Mouse (Mus musculus): ENCODE results near the gene Il27ra. TPM values are rescaled to one million over a fixed set of nuclear protein-coding genes. Genes with fewer than 3 reads are reported as not detected.
A peak's percentile ranks its signal among the peaks of the same experiment; 100 is the strongest.

Il27ra gene
- polyA plus RNA-seq, 2 experiments: 0.32 to 0.70 TPM

DNA sequence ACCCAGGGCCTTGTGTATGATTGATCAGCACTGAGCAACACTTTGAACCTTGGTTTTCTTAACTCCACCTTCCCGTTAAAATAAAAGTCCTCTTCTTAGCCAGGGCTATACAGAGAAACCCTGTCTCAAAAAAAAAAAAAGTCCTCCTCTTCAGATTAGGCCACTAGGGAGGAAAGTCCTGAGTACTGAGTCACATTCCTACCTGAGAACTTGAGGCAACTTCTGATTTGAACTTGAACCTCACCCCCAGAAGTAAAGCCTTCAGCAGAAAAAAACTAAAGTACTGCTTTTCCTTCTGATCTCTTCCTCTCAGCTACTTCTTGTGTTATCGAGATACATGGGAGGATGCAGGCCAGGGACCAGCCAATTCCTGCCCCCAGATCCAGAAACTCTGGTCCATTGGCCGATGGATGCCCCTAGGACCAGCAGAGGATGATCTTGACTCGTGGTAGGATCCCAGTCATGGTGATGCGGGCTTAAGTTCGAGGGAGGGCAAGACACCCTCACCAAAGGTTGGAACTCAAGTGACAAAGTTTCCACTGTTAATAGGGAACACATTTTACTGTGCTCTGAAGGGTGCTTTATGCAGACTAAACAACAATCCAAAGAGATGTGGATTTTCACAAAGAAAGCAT, 38.7 kb downstream of the Il27ra start:
- Histone ChIP-seq H3K27me3 (ENCODE audit: control insufficient read depth, insufficient read depth, low read length) (no peaks in the 10 kb centered on the region), H3K9ac (replicated peaks) (peak overlapping the region; percentile 45), H3K4me2 (ENCODE audit: low read depth) (peak overlapping the region; percentile 90), H3K4me3 (ENCODE audit: insufficient read depth in 1 of 2, low read depth in 2 of 2, low read length in 2 of 2) (no peak overlapping the region; a peak in 1 of 4 replicates), H3K36me3 (replicated peaks; ENCODE audit: control insufficient read depth, insufficient read depth, low read depth) (peaks cover 25% of the 10 kb centered on the region), H3K27ac (peak overlapping the region; percentile 27), H3K9me3 (ENCODE audit: control insufficient read depth, low read length) (no peaks in the 10 kb centered on the region), H3K4me1 (replicated peaks; ENCODE audit: control insufficient read depth in 2 of 2, insufficient read depth in 2 of 2, low read length in 1 of 2) (peaks cover 10 to 11% of the 10 kb centered on the region in 2 experiments)
- 70% methylated on average over 6 of the region's 6 CpGs for WGBS (ENCODE audit: insufficient replicate concordance)
- TF ChIP-seq CTCF (IDR thresholded peaks at IDR 0.05; ENCODE audit: low read depth) (no peak), EP300 (IDR thresholded peaks at IDR 0.05; ENCODE audit: low read depth) (no peak)
- no peak for DNase-seq (ENCODE audit: low read depth in 3 of 3, low spot score in 3 of 3)
- ATAC-seq (ENCODE audit: insufficient read depth): no peak

DNA sequence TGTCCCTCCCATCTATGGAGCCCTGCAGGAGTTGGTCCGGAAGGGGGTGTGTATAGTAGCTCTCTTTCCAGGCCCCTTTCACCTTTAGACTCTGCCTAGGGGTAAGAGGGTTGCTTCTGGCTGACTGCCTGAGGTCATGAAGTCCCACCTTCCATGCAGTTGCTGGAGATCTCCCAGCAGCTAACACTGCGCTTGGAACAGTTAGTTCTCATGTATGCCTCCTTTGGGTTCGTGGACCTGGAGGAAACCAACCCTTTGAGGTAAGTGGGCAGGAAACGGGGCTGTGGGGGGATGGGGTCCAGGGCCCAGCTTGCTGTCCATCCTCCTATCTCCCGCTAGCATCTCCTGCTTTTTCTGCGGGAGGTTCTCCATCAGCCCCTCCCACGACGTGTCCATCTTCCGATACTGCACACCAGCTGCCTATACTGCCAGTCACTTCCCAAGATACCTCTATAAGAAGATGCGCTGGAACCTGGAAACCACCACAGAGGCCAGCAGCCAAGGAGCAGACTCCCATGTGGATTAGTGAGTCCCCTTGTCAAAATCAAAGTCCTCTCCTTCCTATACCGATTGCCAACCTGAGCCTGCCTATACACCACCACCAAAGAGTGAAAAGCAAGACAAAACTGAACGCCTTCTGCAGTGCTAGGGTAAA, 39.3 kb downstream of the Il27ra start:
- 67% methylated on average over 12 of the region's 12 CpGs for WGBS (ENCODE audit: insufficient replicate concordance)
- Histone ChIP-seq H3K9ac (replicated peaks) (no peak overlapping the region), H3K4me1 (replicated peaks; ENCODE audit: control insufficient read depth in 2 of 2, insufficient read depth in 2 of 2, low read length in 1 of 2) (peaks cover 10 to 11% of the 10 kb centered on the region in 2 experiments), H3K4me3 (ENCODE audit: insufficient read depth in 1 of 2, low read depth in 2 of 2, low read length in 2 of 2) (no peak overlapping the region), H3K27ac (no peak overlapping the region), H3K9me3 (ENCODE audit: control insufficient read depth, low read length) (no peaks in the 10 kb centered on the region), H3K36me3 (replicated peaks; ENCODE audit: control insufficient read depth, insufficient read depth, low read depth) (peaks cover 25% of the 10 kb centered on the region), H3K4me2 (ENCODE audit: low read depth) (no peak overlapping the region), H3K27me3 (ENCODE audit: control insufficient read depth, insufficient read depth, low read length) (no peaks in the 10 kb centered on the region)
- DNase-seq (ENCODE audit: low read depth in 3 of 3, low spot score in 3 of 3) (no peak), ATAC-seq (ENCODE audit: insufficient read depth) (no peak)
- no peak for TF ChIP-seq CTCF (IDR thresholded peaks at IDR 0.05; ENCODE audit: low read depth)
- TF ChIP-seq EP300 (IDR thresholded peaks at IDR 0.05; ENCODE audit: low read depth): no peak

DNA sequence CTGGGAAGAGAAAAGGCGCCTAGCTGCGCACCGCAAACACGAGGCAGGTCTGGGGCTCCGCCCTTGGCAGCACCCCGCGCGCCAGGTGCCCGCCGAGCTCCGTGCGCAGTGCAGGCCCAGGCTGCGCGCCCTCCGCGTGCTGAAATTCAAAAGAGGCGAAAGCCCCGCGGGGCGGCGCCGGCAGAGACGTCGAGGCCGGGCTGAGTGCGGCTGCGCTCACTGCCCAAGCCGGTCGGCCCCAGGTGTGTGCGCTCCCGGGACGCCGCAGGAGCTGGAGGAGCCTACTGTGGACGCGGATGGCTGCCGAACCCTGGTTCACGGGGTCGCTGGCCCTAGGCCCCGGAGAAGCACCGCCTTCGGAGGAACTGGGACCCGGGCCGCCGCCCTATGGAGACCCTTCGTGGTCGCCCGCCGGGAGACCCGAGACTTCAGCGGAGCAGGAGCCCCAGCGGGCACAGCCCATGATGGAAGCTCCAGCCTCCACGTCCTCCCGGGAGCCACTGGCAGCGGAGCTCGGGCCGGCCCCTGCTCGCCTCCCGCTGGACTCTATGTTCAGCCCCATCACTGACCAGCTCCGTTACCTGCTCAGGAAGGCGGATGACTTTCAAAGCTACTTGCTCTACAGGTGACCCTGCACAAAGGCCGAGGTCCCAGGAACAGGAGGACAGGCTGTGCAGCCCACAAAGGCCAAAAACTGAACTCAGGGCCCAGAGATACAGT, 40.9 kb downstream of the Il27ra start, which contains the start of gene 1700067K01Rik:
Gene 1700067K01Rik (plus strand): TSS at position 222 of the 720 bp plus-strand sequence.
- Histone ChIP-seq H3K27ac (no peak within 1 kb of the TSS), H3K4me2 (ENCODE audit: low read depth) (no peak within 1 kb of the TSS), H3K9me3 (ENCODE audit: control insufficient read depth, low read length) (no peaks in the 10 kb centered on the region), H3K36me3 (replicated peaks; ENCODE audit: control insufficient read depth, insufficient read depth, low read depth) (peaks cover 25% of the 10 kb centered on the region), H3K4me3 (ENCODE audit: insufficient read depth in 1 of 2, low read depth in 2 of 2, low read length in 2 of 2) (no peak within 1 kb of the TSS), H3K4me1 (replicated peaks; ENCODE audit: control insufficient read depth in 2 of 2, insufficient read depth in 2 of 2, low read length in 1 of 2) (peaks cover 10 to 11% of the 10 kb centered on the region in 2 experiments), H3K27me3 (ENCODE audit: control insufficient read depth, insufficient read depth, low read length) (no peaks in the 10 kb centered on the region), H3K9ac (replicated peaks) (no peak within 1 kb of the TSS)
- 85% methylated on average over 60 of the region's 61 CpGs for WGBS (ENCODE audit: insufficient replicate concordance)
- no peak for DNase-seq (ENCODE audit: low read depth in 3 of 3, low spot score in 3 of 3)
- no peak for TF ChIP-seq CTCF (IDR thresholded peaks at IDR 0.05; ENCODE audit: low read depth)
- TF ChIP-seq EP300 (IDR thresholded peaks at IDR 0.05; ENCODE audit: low read depth): no peak
- ATAC-seq (ENCODE audit: insufficient read depth): no peak

DNA sequence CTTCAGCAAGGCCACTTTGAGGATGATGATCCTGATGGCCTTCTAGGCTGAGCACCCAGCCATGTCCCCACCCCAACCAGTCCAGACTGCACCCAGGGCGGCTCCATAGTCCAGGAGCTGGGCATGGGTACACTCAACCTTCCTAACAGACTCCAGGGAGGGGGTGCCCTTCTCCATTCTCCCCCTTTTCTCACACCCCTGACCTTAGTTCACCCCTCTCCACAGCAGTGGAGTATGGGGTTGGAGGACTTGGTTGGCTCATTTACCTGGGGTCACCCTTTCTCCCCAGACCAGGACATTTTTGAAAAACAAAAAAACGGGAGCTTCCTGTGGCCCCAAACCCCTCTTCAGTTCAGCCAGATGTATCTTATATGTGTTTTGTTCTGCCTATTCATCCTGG, 42.6 kb downstream of the Il27ra start:
- Histone ChIP-seq H3K4me2 (ENCODE audit: low read depth) (no peak overlapping the region), H3K27me3 (ENCODE audit: control insufficient read depth, insufficient read depth, low read length) (no peaks in the 10 kb centered on the region), H3K4me1 (replicated peaks; ENCODE audit: control insufficient read depth in 2 of 2, insufficient read depth in 2 of 2, low read length in 1 of 2) (peaks cover 7% of the 10 kb centered on the region in 2 experiments), H3K9me3 (ENCODE audit: control insufficient read depth, low read length) (no peaks in the 10 kb centered on the region), H3K36me3 (replicated peaks; ENCODE audit: control insufficient read depth, insufficient read depth, low read depth) (peaks cover 25% of the 10 kb centered on the region), H3K4me3 (ENCODE audit: insufficient read depth in 1 of 2, low read depth in 2 of 2, low read length in 2 of 2) (peak overlapping the region in 1 of 2 experiments; percentile 89; a peak in 1 of 4 replicates), H3K27ac (no peak overlapping the region), H3K9ac (replicated peaks) (peak overlapping the region; percentile 18; the same call in 1 of the 2 replicates)
- DNase-seq (ENCODE audit: low read depth in 3 of 3, low spot score in 3 of 3) (no peak), ATAC-seq (ENCODE audit: insufficient read depth) (no peak)
- WGBS (ENCODE audit: insufficient replicate concordance): 95% methylated on average over 2 of the region's 2 CpGs
- TF ChIP-seq EP300 (IDR thresholded peaks at IDR 0.05; ENCODE audit: low read depth): no peak
- TF ChIP-seq CTCF (IDR thresholded peaks at IDR 0.05; ENCODE audit: low read depth): no peak

Measured in liver, embryonic 14.5 days (tissue).